Mouse (Mus musculus): Measurements from ENCODE around the gene Gabra4.

Gabra4 gene

DNA sequence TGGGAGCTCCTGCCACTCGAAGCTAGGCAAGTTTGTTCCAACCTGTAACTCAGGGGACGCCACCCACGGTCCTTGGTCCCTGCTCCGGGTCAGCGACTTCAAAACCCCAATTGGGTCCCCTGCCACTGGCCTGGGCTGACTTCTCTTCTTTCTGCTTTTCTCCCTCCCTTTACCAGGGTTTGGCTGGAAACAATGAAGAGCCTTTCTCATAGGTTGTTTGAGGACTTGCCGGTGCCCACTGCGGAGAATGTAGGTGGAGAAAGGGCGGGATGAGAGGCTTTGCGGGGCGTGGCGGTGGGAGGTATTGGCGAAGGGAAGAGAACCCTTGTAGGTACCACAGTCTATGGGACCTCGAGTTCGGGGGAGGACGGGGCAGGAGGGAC is at the start of gene Gabra4:
TSS of gene Gabra4 (minus strand) at position 194 of the 383 bp plus-strand sequence.
- no peak for DNase-seq (ENCODE audit: low read depth, low spot score)

DNA sequence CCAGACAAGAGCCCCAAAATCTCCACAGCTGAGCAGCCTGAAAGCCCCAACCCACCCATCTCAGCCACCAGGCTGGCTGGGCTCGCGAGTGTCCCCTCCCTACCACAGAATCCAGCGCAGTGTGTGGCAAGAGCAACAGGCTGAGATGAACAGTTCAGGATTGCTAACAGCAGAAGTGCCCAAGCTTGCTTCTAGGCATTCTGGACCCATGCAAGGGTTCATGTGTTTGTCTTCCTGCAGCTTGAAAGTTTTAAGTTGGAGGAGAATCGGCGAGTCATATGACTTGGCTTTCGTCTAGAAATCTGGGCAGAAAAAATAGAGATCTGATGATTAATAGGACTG is 43.1 kb upstream of the Gabra4 start:
- DNase-seq (ENCODE audit: low read depth, low spot score), result no peak

- DNase-seq (ENCODE audit: low read depth, low spot score), result no peak
These were observed 42.6 kb upstream of the Gabra4 start for GRCm38 (mm10) chr5:71700468-71701272.

DNA sequence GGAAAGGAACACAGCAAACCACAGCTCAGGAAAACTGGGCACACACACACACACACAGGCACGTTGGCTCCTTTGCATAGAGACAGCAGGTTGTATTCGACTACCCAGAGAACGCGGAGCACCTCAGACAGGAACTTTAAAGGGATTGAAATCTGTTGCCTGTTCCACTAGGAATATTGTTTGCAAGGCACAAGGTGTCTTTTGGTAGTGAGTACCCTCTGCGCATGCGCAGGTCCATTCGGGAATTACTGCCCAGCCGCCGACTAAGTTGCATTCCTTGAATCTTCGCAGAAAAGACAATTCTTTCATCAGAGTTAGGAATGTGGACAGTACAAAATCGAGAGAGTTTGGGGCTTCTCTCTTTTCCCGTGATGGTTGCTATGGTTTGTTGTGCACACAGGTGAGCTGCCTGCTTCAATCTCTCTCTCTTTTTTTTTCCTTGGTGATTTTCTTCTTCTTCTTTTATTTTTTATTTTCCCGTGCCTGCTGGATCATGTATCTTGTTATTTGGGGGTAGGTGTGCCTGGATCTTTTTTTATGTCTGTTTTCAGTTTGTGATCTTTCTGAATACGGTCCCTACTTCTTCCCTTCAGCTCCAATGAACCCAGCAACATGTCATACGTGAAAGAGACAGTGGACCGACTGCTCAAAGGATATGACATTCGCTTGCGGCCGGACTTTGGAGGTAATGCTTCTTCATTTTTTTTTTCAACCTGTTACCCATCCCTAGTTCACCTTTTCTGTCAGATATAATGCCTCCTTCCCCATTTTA is 41.8 kb upstream of the Gabra4 start:
- DNase-seq (ENCODE audit: low read depth, low spot score), result no peak

DNA sequence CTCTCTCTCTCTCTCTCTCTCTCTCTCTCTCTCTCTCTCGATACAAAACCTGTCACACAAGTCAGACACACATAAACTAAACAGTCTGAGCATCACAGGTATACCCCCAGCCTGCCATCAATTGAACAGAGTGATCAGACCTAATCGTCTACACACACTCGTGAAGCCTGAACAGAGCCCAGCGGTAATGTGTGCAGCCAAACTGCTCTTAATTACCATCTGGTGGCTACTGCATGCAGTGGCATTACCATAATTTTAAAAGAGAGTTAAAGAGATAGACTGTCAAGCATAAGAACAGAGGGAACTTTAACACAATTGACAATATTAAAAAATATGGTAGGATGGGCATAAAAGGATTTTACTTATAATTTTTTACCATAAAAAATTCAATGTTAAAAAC is 7.5 kb upstream of the Gabra4 start:
- DNase-seq (ENCODE audit: low read depth, low spot score), result no peak

DNA sequence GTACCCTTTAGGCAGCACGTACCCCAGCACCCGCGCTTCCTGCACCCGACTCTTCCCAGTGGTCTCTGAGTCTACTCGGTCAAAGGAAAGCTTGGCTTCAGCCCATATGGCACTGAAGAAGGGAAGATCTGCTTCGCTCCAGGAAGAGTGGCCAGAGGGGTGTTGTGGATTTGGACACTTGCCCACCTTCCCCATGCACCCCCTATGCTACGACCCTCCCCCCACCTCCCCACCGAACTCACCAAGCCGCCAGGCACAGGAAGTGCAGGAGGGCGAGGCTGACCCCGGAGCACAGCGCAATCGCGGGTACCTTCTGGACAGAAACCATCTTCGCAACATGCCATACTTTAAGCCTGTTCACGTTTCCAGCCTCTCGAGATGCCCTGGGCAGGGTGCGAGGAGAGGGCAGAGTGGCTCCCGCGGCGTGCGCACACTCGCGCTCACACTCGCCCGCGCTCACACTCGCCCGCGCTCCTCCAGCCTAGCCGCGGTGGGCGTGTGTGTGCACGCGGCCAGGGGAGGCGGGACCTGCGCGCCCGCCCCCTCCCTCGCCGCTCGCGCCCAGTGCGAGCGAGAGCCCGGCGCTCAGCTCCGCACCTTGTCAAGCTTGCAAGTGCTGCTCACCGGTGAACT is 510 bp downstream of the Gabra4 start, which contains the start of gene Gabrb1:
TSS of gene Gabrb1 (plus strand) at position 632 of the 633 bp plus-strand sequence.
- no peak for DNase-seq (ENCODE audit: low read depth, low spot score)

DNA sequence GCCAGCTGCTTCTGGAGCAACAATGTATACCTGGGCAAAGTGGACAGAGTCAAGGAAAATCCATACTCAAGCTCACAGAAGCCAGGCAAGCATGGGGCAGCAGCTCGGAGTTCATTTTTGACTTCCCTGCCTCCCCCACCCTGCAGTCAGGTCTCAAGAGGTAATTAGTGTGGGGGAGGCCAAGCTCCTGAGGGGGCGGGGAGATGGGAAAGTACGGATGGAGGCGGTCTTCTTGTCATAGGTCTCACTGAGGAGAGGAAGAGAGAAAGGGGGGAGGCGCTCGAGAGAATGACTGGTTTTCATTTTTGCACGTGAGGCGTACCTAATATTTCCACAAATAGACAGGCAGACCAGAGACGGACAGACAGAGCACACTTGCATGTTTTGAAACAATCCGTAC is 1.3 kb downstream of the Gabra4 start:
- no peak for DNase-seq (ENCODE audit: low read depth, low spot score)

- no peak for DNase-seq (ENCODE audit: low read depth, low spot score)
These were observed 4.1 kb downstream of the Gabra4 start for GRCm38 (mm10) chr5:71654056-71654455.

- DNase-seq (ENCODE audit: low read depth, low spot score), result no peak
These were observed 10.0 kb downstream of the Gabra4 start for GRCm38 (mm10) chr5:71648108-71648507.

GRCm38 (mm10) chr5:71639804-71640203 is 18.3 kb downstream of the Gabra4 start:
- DNase-seq (ENCODE audit: low read depth, low spot score), result no peak

GRCm38 (mm10) chr5:71627820-71628219 is 30.3 kb downstream of the Gabra4 start:
- no peak for DNase-seq (ENCODE audit: low read depth, low spot score)

DNA sequence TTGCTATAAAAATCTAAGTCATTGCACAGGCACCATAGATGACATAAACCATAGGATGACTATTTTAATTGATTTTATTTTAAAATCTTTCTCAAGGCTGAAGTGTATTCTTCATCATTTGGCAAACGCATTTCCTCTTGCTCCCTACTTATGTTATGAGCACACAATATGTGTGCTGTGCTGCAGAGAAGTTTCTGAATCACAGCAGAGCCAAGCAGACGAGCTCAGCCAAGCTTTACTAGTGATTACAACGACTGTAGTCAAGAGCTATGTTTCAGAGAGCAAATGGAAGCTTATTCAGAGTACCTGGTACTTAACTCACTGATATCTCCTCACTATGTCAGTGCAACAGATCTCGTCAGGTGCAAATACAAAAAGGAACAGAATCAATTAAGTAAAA is 41.4 kb downstream of the Gabra4 start:
- no peak for DNase-seq (ENCODE audit: low read depth, low spot score)

DNA sequence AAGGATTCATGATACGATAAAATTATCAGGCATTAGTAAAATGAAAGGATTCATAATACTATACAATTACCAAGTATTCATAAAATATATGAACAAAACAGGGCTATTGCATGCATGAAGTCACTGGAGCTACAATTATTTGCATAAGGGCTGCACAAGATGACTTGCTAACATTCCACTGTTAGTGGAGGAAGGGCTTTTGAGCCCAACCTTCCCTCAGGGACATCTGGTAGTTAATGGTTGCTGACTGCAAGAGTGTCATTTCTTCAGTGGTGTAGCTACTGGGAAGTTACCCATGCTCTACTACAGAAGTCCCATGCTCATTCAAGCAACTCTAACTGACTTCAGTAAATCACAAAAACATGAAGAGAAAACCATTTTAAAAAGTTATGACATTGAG is 43.8 kb downstream of the Gabra4 start:
- DNase-seq (ENCODE audit: low read depth, low spot score), result no peak

GRCm38 (mm10) chr5:71608735-71609134 is 49.4 kb downstream of the Gabra4 start:
- DNase-seq (ENCODE audit: low read depth, low spot score), result no peak

GRCm38 (mm10) chr5:71606907-71607306 is 51.2 kb downstream of the Gabra4 start:
- DNase-seq (ENCODE audit: low read depth, low spot score), result no peak

DNA sequence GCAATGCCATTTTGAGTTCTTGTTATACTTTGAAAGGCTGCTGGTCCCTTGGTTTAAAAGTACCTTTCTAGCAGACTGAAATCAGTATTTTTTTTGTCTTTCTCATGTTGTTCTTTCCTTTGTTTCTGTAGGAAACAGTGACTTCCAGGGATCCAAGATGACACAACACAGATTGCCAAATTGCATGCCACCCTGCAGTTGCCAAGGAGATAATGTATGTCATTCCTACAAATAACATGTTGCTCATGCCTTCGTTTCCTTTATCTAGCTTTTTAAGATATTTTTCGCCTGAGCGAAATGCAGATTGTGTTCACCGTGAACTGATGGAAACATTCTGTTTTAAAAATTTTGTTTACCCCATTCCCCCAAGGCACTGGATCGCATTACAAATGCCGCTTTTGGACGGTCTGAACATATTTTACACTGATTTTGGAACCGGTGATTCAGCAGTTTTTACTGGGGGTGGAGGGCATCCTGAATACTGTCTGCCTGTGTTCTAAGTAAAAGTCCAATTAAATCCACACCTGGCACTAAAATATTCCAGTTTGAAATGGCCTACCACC is 53.9 kb downstream of the Gabra4 start:
- DNase-seq (ENCODE audit: low read depth, low spot score), result no peak

GRCm38 (mm10) chr5:71595321-71595720 is 62.8 kb downstream of the Gabra4 start:
- no peak for DNase-seq (ENCODE audit: low read depth, low spot score)

DNA sequence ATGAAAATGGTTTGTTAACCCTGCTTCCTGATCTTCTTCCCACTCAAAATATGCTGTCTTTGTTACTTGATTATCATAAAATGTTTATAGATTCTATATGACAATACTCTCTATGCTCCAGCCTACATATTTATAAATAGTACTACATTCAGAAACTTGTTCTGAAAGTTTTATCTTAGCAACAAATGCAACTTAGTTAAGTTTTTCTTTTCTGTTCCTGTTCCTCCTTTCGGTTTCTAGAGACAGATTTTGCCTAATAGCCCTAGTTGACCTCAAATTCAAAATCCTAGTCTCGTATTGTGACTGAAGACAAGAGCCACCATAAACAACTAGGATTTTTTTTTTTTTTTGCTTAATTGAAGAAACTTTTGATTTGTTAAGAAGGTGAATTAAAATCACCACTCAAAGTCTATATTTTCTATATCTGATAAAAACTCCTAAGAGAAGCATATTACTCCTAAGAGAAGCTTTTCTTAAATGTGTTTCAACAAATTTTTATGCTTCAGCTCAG is 64.3 kb downstream of the Gabra4 start:
- DNase-seq (ENCODE audit: low read depth, low spot score), result no peak

- no peak for DNase-seq (ENCODE audit: low read depth, low spot score)
These were observed 86.4 kb downstream of the Gabra4 start for GRCm38 (mm10) chr5:71571646-71572237.

- DNase-seq (ENCODE audit: low read depth, low spot score), result no peak
These were observed 110.0 kb downstream of the Gabra4 start, which contains the start of gene Cox7b2 for GRCm38 (mm10) chr5:71548079-71548478. Gene Cox7b2, minus strand, starts transcription at chr5:71548205.

- no peak for DNase-seq (ENCODE audit: low read depth, low spot score)
These were observed 112.6 kb downstream of the Gabra4 start for GRCm38 (mm10) chr5:71545554-71545953.

Measured in c-Kit-negative CD71-positive TER-119-positive erythroid progenitor cells, embryonic 14.5 days (primary cell).